Mouse (Mus musculus) megakaryocyte, embryonic 14.5 days (primary cell): ENCODE measurements around the gene Olfr467.

Experiments used
- FLI1 ChIP-seq: IDR thresholded peaks from 2 replicates; pipeline ENCODE4 v1.6.1; 2012; ENCODE audit warnings: low read length, inconsistent platforms, mixed read lengths
- GATA1 ChIP-seq: IDR thresholded peaks from 3 replicates; pipeline ENCODE4 v1.6.1; 2012; ENCODE audit warnings: mixed read lengths, low read length, inconsistent platforms, borderline replicate concordance

DNA sequence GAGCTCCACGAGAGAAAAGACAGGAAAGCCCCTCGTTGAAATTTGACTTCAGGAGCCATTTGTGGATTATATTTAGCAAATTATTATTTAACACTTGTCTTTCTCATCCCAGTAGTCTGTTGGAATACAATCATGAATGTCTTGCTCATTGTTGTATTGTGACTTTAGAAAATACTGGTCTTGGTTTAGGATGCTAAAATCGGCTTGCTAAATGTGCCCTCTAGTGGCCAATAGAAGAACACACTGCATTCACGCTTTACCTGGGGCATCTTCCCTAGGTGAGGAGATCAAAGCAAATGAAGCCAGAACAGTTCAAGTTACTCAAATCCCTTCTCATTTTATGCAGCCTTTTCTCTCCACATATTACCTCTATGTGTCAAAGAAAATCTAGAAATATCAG lies 32.5 kb upstream of the Olfr467 start:
- TF ChIP-seq FLI1, result no peak
- no peak for TF ChIP-seq GATA1
